Mouse (Mus musculus) midbrain, embryonic 13.5 days (tissue): ENCODE measurements at regions not wholly inside any gene's neighbourhood (a gene's known extent, or its start where the extent isn't known, plus 50 kb on each side); places are given as distances from the start of the nearest gene placed in this dataset.
"Not testable (repeated sequence)": the region's sequence is repeated elsewhere in the genome, so short reads cannot be mapped to it uniquely, and the experiment has no call there.

Experiments
- ATAC-seq: fragments of 200-750 bp; cut with Nextera tagmentation; 2 replicates; pipeline ENCODE4 v1.8.0; 2017; ENCODE audit warnings: mild to moderate bottlenecking, moderate TSS enrichment, moderate library complexity
- H3K27ac ChIP-seq: fragments of 300-500 bp; sonication (generic); 2 replicates; pipeline ENCODE4 v1.5.1; 2015; ENCODE audit warnings: inconsistent platforms, mild to moderate bottlenecking, moderate library complexity
- H3K27me3 ChIP-seq: fragments of 300-500 bp; sonication (generic); 2 replicates; pipeline ENCODE4 v1.6.1; 2015; ENCODE audit warnings: mild to moderate bottlenecking, inconsistent platforms
- H3K36me3 ChIP-seq: fragments of 300-500 bp; sonication (generic); 2 replicates; pipeline ENCODE4 v1.6.1; 2015; ENCODE audit warnings: mild to moderate bottlenecking, inconsistent platforms
- H3K4me1 ChIP-seq: fragments of 300-500 bp; sonication (generic); replicated peaks from 2 replicates; pipeline ENCODE4 v1.6.1; 2015; ENCODE audit warnings: inconsistent platforms
- H3K4me2 ChIP-seq: fragments of 300-500 bp; sonication (generic); replicated peaks from 2 replicates; pipeline ENCODE4 v1.6.1; 2015; ENCODE audit warnings: moderate library complexity, mild to moderate bottlenecking, inconsistent platforms
- H3K4me3 ChIP-seq: fragments of 300-500 bp; sonication (generic); replicated peaks from 2 replicates; pipeline ENCODE4 v1.5.1; 2015; ENCODE audit warnings: mild to moderate bottlenecking, inconsistent platforms
- H3K9ac ChIP-seq: fragments of 300-500 bp; sonication (generic); replicated peaks from 2 replicates; pipeline ENCODE4 v1.6.1; 2015; ENCODE audit warnings: mild to moderate bottlenecking, inconsistent platforms
- H3K9me3 ChIP-seq: fragments of 300-500 bp; sonication (generic); 2 replicates; pipeline ENCODE4 v1.6.1; 2016; ENCODE audit warnings: mild to moderate bottlenecking, inconsistent platforms
- WGBS: fragments of 180-500 bp; shearing (Covaris S2); methylation state at CpG from one replicate; pipeline ENCODE4 v1.1.7; 2015; 5-methylcytosine and 5-hydroxymethylcytosine counted together

GRCm38 (mm10) chr7:111838162-111838561, 58.4 kb upstream of the Galnt18 start:
- Histone ChIP-seq H3K9me3 (no peaks in the 10 kb centered on the region), H3K27me3 (no peaks in the 10 kb centered on the region), H3K4me2 (no peak overlapping the region), H3K9ac (no peak overlapping the region), H3K4me1 (no peaks in the 10 kb centered on the region), H3K36me3 (no peaks in the 10 kb centered on the region), H3K27ac (no peak overlapping the region), H3K4me3 (no peak overlapping the region)
- WGBS = 83% methylated on average over 3 of the region's 3 CpGs
- ATAC-seq = no peak

GRCm38 (mm10) chr7:111834356-111834755, 54.6 kb upstream of the Galnt18 start:
- H3K4me2 ChIP-seq = not testable (repeated sequence)

GRCm38 (mm10) chr7:111829931-111830330, 50.2 kb upstream of the Galnt18 start:
- H3K4me2 ChIP-seq = no peak overlapping the region
- ATAC-seq = no peak

More at GRCm38 (mm10) chr7:111834356-111834755, 54.6 kb upstream of the Galnt18 start:
- H3K4me1 ChIP-seq, H3K9ac ChIP-seq, H3K27me3 ChIP-seq, H3K36me3 ChIP-seq, H3K4me3 ChIP-seq, H3K9me3 ChIP-seq, ATAC-seq, H3K27ac ChIP-seq: not testable (repeated sequence)

More at GRCm38 (mm10) chr7:111829931-111830330, 50.2 kb upstream of the Galnt18 start:
- H3K4me3 ChIP-seq = no peak overlapping the region
- H3K9ac ChIP-seq = no peak overlapping the region
- WGBS = 82% methylated on average over 1 of the region's 1 CpGs
- no peaks in the 10 kb centered on the region for H3K27me3 ChIP-seq
- H3K27ac ChIP-seq = no peak overlapping the region
- H3K9me3 ChIP-seq = no peaks in the 10 kb centered on the region
- no peaks in the 10 kb centered on the region for H3K36me3 ChIP-seq
- no peaks in the 10 kb centered on the region for H3K4me1 ChIP-seq
